8 mouse cellular contexts compared by ENCODE assay signal in genomic region chr11:51658705-51659104, GRCm38 (mm10). TPM values are rescaled to one million over a fixed set of nuclear protein-coding genes. Genes with fewer than 3 reads are reported as not detected.
DNase-seq lines count a peak whose midpoint lies in the region; ATAC-seq and TF ChIP-seq lines count a peak whose summit lies in the region.

No protein-coding gene starts in this region.

- no peaks in the 10 kb centered on the region for H3K27me3 ChIP-seq in liver, adult 2 months (ENCODE audit: control insufficient read depth, insufficient read depth, low read length)
- H3K27me3 ChIP-seq in liver, embryonic 12.5 days (replicated peaks), result peaks cover 7% of the 10 kb centered on the region; the same call in 1 of the 2 replicates
- no peaks in the 10 kb centered on the region for H3K27me3 ChIP-seq in liver, embryonic 16.5 days (ENCODE audit: control insufficient read depth, insufficient read depth, low read depth, low read length)

- H3K4me1 ChIP-seq in liver, adult 2 months (ENCODE audit: control insufficient read depth, insufficient read depth, low read length), result peaks cover 35% of the 10 kb centered on the region
- peaks cover 7% of the 10 kb centered on the region; the same call in 1 of the 2 replicates for H3K4me1 ChIP-seq in liver, embryonic 12.5 days
- H3K4me1 ChIP-seq in liver, embryonic 16.5 days (ENCODE audit: control insufficient read depth, low read depth, low read length), result peaks cover 6% of the 10 kb centered on the region; the same call in 1 of the 2 replicates

- peak; percentile 96 for DNase-seq in liver, adult 2 months (ENCODE audit: extremely low read depth, low read depth, low spot score)
- peak; percentile 57 for DNase-seq in R1 (ENCODE audit: low read depth, low spot score)
- peak; percentile 50 for DNase-seq in heart, postnatal 4 days
- no peak for DNase-seq in spleen, adult 18-20 months
- no peak for DNase-seq in ovary, adult 18-20 months (ENCODE audit: low spot score)

- H3K27ac ChIP-seq in liver, adult 2 months (replicated peaks; ENCODE audit: insufficient read depth, low read depth, low read length), result peak overlapping the region; percentile 87
- no peak overlapping the region for H3K27ac ChIP-seq in liver, embryonic 12.5 days
- no peak overlapping the region for H3K27ac ChIP-seq in liver, embryonic 16.5 days (ENCODE audit: low read length)

- no peak for ATAC-seq in liver, embryonic 12.5 days
- ATAC-seq in liver, embryonic 16.5 days (ENCODE audit: low read depth), result peak; percentile 71; the same call in 1 of the 2 replicates
- ATAC-seq in inflammation-experienced regulatory T-cells, adult 6 months, result no peak

- no peak for TF ChIP-seq POLR2A in liver, adult 2 months (IDR thresholded peaks at IDR 0.05; ENCODE audit: extremely low read depth, insufficient read depth, low read length)

- H3K36me3 ChIP-seq in liver, adult 2 months (ENCODE audit: control insufficient read depth, insufficient read depth, low read length), result no peaks in the 10 kb centered on the region
- no peaks in the 10 kb centered on the region for H3K36me3 ChIP-seq in liver, embryonic 12.5 days
- H3K36me3 ChIP-seq in liver, embryonic 16.5 days (ENCODE audit: control insufficient read depth, insufficient read depth), result no peaks in the 10 kb centered on the region

- no peak overlapping the region for H3K4me2 ChIP-seq in liver, embryonic 12.5 days
- H3K4me2 ChIP-seq in liver, embryonic 16.5 days (ENCODE audit: low read depth, low read length), result no peak overlapping the region

- no peak overlapping the region for H3K4me3 ChIP-seq in liver, adult 2 months (ENCODE audit: insufficient read depth, low read depth, low read length)
- H3K4me3 ChIP-seq in liver, embryonic 12.5 days, result no peak overlapping the region
- no peak overlapping the region for H3K4me3 ChIP-seq in liver, embryonic 16.5 days (ENCODE audit: low read depth, low read length)

- H3K9me3 ChIP-seq in liver, embryonic 12.5 days (replicated peaks), result no peaks in the 10 kb centered on the region
- no peaks in the 10 kb centered on the region for H3K9me3 ChIP-seq in liver, embryonic 16.5 days (replicated peaks; ENCODE audit: control insufficient read depth, low read length)

- peak overlapping the region; percentile 12; the same call in 1 of the 2 replicates for H3K9ac ChIP-seq in liver, adult 2 months (ENCODE audit: low read depth, low read length)
- no peak overlapping the region for H3K9ac ChIP-seq in liver, embryonic 12.5 days
- no peak overlapping the region for H3K9ac ChIP-seq in liver, embryonic 16.5 days (ENCODE audit: low read depth, low read length)

- no peak for TF ChIP-seq CTCF in liver, adult 2 months (IDR thresholded peaks at IDR 0.05; ENCODE audit: low read depth, low read length)

- 21% methylated on average over 6 of the region's 6 CpGs for WGBS in liver, adult 2 months
- WGBS in liver, embryonic 12.5 days (ENCODE audit: insufficient replicate concordance), result 56% methylated on average over 6 of the region's 6 CpGs
- 38% methylated on average over 6 of the region's 6 CpGs for WGBS in liver, embryonic 16.5 days (ENCODE audit: insufficient replicate concordance)

- H3K79me2 ChIP-seq in liver, adult 2 months (ENCODE audit: control insufficient read depth, insufficient read depth, low read length), result no peaks in the 10 kb centered on the region

RNA-seq across cellular contexts. Expression of gene D930048N14Rik, which starts 8.0 kb away (rescaled TPM):
- total RNA-seq in liver, adult 2 months (2014; rRNA removed), result 1.3 and 1.7 TPM in 2 replicates
- 10.3 and 10.9 TPM in 2 replicates for polyA plus RNA-seq in liver, adult 2 months (2012; rRNA removed)
- 0.84 and 0.95 TPM in 2 replicates for polyA plus RNA-seq in liver, embryonic 12.5 days (2016; fragmentation: Nextera tagmentation; extraction: Ambion mirVana)
- total RNA-seq in heart, postnatal 4 days (2021), result 1 to 10 TPM; 1.3 to 2.0 TPM
- 0.44 and 0.46 TPM in 2 replicates for polyA plus RNA-seq in liver, embryonic 16.5 days (2015; fragmentation: Nextera tagmentation; extraction: Ambion mirVana)
- polyA plus RNA-seq in inflammation-experienced regulatory T-cells, adult 6 months (2017; shearing (Covaris generic)), result 1 to 10 TPM in 2 of 3 experiments, under 1 TPM in 1; 0.86 to 1.5 (median 1.0) TPM

RNA-seq across cellular contexts. Expression of gene N4bp3, which starts 8.1 kb away (rescaled TPM):
- total RNA-seq in liver, adult 2 months (2014; rRNA removed), result 1.6 and 2.4 TPM in 2 replicates
- 5.7 and 6.4 TPM in 2 replicates for polyA plus RNA-seq in liver, adult 2 months (2012; rRNA removed)
- 4.9 and 5.3 TPM in 2 replicates for polyA plus RNA-seq in liver, embryonic 12.5 days (2016; fragmentation: Nextera tagmentation; extraction: Ambion mirVana)
- total RNA-seq in heart, postnatal 4 days (2021), result 10 to 100 TPM; 41.3 to 44.4 TPM
- polyA plus RNA-seq in liver, embryonic 16.5 days (2015; fragmentation: Nextera tagmentation; extraction: Ambion mirVana), result 2.8 and 3.9 TPM in 2 replicates
- 1 to 10 TPM; 1.3 to 2.4 (median 1.4) TPM for polyA plus RNA-seq in inflammation-experienced regulatory T-cells, adult 6 months (2017; shearing (Covaris generic))

RNA-seq across cellular contexts. Expression of gene Rmnd5b, which starts 23.0 kb away (rescaled TPM):
- 8.9 and 10.3 TPM in 2 replicates for total RNA-seq in liver, adult 2 months (2014; rRNA removed)
- 44.9 and 46.6 TPM in 2 replicates for polyA plus RNA-seq in liver, adult 2 months (2012; rRNA removed)
- polyA plus RNA-seq in liver, embryonic 12.5 days (2016; fragmentation: Nextera tagmentation; extraction: Ambion mirVana), result 30.4 and 34.4 TPM in 2 replicates
- total RNA-seq in heart, postnatal 4 days (2021), result 10 to 100 TPM; 24.3 to 27.4 TPM
- 16.6 and 17.7 TPM in 2 replicates for polyA plus RNA-seq in liver, embryonic 16.5 days (2015; fragmentation: Nextera tagmentation; extraction: Ambion mirVana)
- 10 to 100 TPM; 35.7 to 40.3 (median 38.6) TPM for polyA plus RNA-seq in inflammation-experienced regulatory T-cells, adult 6 months (2017; shearing (Covaris generic))

RNA-seq across cellular contexts. Expression of gene 0610009B22Rik, which starts 30.0 kb away (rescaled TPM):
- total RNA-seq in liver, adult 2 months (2014; rRNA removed), result 30.5 and 32.2 TPM in 2 replicates
- 17.7 and 21.6 TPM in 2 replicates for polyA plus RNA-seq in liver, adult 2 months (2012; rRNA removed)
- 46.6 and 50.8 TPM in 2 replicates for polyA plus RNA-seq in liver, embryonic 12.5 days (2016; fragmentation: Nextera tagmentation; extraction: Ambion mirVana)
- total RNA-seq in heart, postnatal 4 days (2021), result 10 to 100 TPM; 23.0 to 23.6 TPM
- polyA plus RNA-seq in liver, embryonic 16.5 days (2015; fragmentation: Nextera tagmentation; extraction: Ambion mirVana), result 34.4 and 36.0 TPM in 2 replicates
- polyA plus RNA-seq in inflammation-experienced regulatory T-cells, adult 6 months (2017; shearing (Covaris generic)), result 10 to 100 TPM; 16.8 to 30.5 (median 21.6) TPM

RNA-seq across cellular contexts. Expression of gene Nhp2, which starts 39.2 kb away (rescaled TPM):
- total RNA-seq in liver, adult 2 months (2014; rRNA removed), result 26.4 and 29.4 TPM in 2 replicates
- 31.4 and 33.8 TPM in 2 replicates for polyA plus RNA-seq in liver, adult 2 months (2012; rRNA removed)
- 217 and 228 TPM in 2 replicates for polyA plus RNA-seq in liver, embryonic 12.5 days (2016; fragmentation: Nextera tagmentation; extraction: Ambion mirVana)
- 10 to 100 TPM; 41.4 to 42.4 TPM for total RNA-seq in heart, postnatal 4 days (2021)
- polyA plus RNA-seq in liver, embryonic 16.5 days (2015; fragmentation: Nextera tagmentation; extraction: Ambion mirVana), result 69.5 and 79.3 TPM in 2 replicates
- 100 to 1,000 TPM; 100 to 149 (median 102) TPM for polyA plus RNA-seq in inflammation-experienced regulatory T-cells, adult 6 months (2017; shearing (Covaris generic))

Comparison
In these comparisons a context has a peak if more than half of its experiments do, and no peak if none do; other contexts are left out.
1. DNase-seq: peak in liver, adult 2 months (single experiment), R1 (single experiment) and heart, postnatal 4 days (single experiment); none in spleen, adult 18-20 months (0 of 2) and ovary, adult 18-20 months (single experiment).